Mouse (Mus musculus) liver, embryonic 11.5 days (tissue): Measurements from ENCODE around the gene Rsl24d1. TPM values are rescaled to one million over a fixed set of nuclear protein-coding genes. Genes with fewer than 3 reads are reported as not detected.
A peak's percentile ranks its signal among the peaks of the same experiment; 100 is the strongest.

Experiments used
- ATAC-seq: fragments of 200-750 bp; cut with Nextera tagmentation; replicated peaks from 2 replicates; pipeline ENCODE4 v1.8.0; 2017; ENCODE audit warnings: moderate number of reproducible peaks, mild to moderate bottlenecking, moderate TSS enrichment, moderate library complexity; ENCODE audit not compliant: low FRiP score
- DNase-seq: peaks from one replicate; pipeline ENCODE4 v3.0.0-alpha.2; 2017; ENCODE audit warnings: low spot score
- H3K27ac ChIP-seq: fragments of 300-500 bp; sonication (generic); 2 replicates; pipeline ENCODE4 v1.5.1; 2014; ENCODE audit warnings: mild to moderate bottlenecking, low read depth, low read length, control low read depth
- H3K27me3 ChIP-seq: fragments of 300-500 bp; sonication (generic); replicated peaks from 2 replicates; pipeline ENCODE4 v1.6.1; 2014; ENCODE audit warnings: low read length, mixed read lengths; ENCODE audit not compliant: control insufficient read depth, insufficient read depth
- H3K36me3 ChIP-seq: fragments of 300-500 bp; sonication (generic); 2 replicates; pipeline ENCODE4 v1.6.1; 2014; ENCODE audit warnings: mild to moderate bottlenecking, low read length, moderate library complexity, mixed read lengths; ENCODE audit not compliant: control insufficient read depth, insufficient read depth
- H3K4me1 ChIP-seq: fragments of 300-500 bp; sonication (generic); replicated peaks from 2 replicates; pipeline ENCODE4 v1.6.1; 2014; ENCODE audit warnings: low read length, mixed read lengths; ENCODE audit not compliant: control insufficient read depth, insufficient read depth
- H3K4me2 ChIP-seq: fragments of 300-500 bp; sonication (generic); 2 replicates; pipeline ENCODE4 v1.6.1; 2014; ENCODE audit warnings: mild to moderate bottlenecking, control low read depth, moderate library complexity
- H3K4me3 ChIP-seq: fragments of 300-500 bp; sonication (generic); 2 replicates; pipeline ENCODE4 v1.5.1; 2014; ENCODE audit warnings: low read depth, low read length, control low read depth
- H3K9ac ChIP-seq: fragments of 300-500 bp; sonication (generic); 2 replicates; pipeline ENCODE4 v1.6.1; 2014; ENCODE audit warnings: low read depth, low read length, control low read depth
- H3K9me3 ChIP-seq: fragments of 300-500 bp; sonication (generic); 2 replicates; pipeline ENCODE4 v1.6.1; 2016; ENCODE audit warnings: low read length, inconsistent platforms, mixed read lengths; ENCODE audit not compliant: control insufficient read depth
- WGBS: fragments of 180-500 bp; shearing (Covaris S2); extraction: QIAGEN DNeasy Blood & Tissue Kit; methylation state at CpG from one replicate; pipeline ENCODE4 v1.1.7; 2014; 5-methylcytosine and 5-hydroxymethylcytosine counted together
- polyA plus RNA-seq: library from polyadenylated mRNA; unstranded; fragments of >200 nt; fragmentation: Nextera tagmentation; extraction: Ambion mirVana; gene quantifications from 2 replicates; pipeline ENCODE4 v1.2.1, GENCODE M21; 2014

Rsl24d1 gene
- polyA plus RNA-seq = 156 and 157 TPM in 2 replicates

GRCm38 (mm10) chr9:73112919-73113906, at the start of gene Rsl24d1:
Gene Rsl24d1 (plus strand): TSS chr9:73113426.
- H3K9me3 ChIP-seq = no peaks in the 10 kb centered on the region
- H3K27me3 ChIP-seq = no peaks in the 10 kb centered on the region
- under 1% methylated on average over 64 of the region's 64 CpGs for WGBS
- H3K4me3 ChIP-seq = peak within 1 kb of the TSS; percentile 80
- peak; percentile 97 for ATAC-seq
- peak within 1 kb of the TSS; percentile 76 for H3K27ac ChIP-seq
- H3K4me2 ChIP-seq = peak within 1 kb of the TSS; percentile 75
- H3K9ac ChIP-seq = peak within 1 kb of the TSS; percentile 76
- H3K4me1 ChIP-seq = no peaks in the 10 kb centered on the region
- DNase-seq = peak; percentile 79
- H3K36me3 ChIP-seq = peaks cover 12% of the 10 kb centered on the region

GRCm38 (mm10) chr9:73063621-73064290, 49.5 kb upstream of the Rsl24d1 start:
- ATAC-seq = no peak

GRCm38 (mm10) chr9:73067086-73067485, 46.1 kb upstream of the Rsl24d1 start:
- ATAC-seq (peak; percentile 76), DNase-seq (no peak)
- Histone ChIP-seq H3K27ac (no peak overlapping the region), H3K9ac (no peak overlapping the region), H3K9me3 (no peaks in the 10 kb centered on the region), H3K27me3 (no peaks in the 10 kb centered on the region), H3K36me3 (no peaks in the 10 kb centered on the region), H3K4me1 (peaks cover 7% of the 10 kb centered on the region), H3K4me3 (peak overlapping the region; percentile 25; the same call in 1 of the 2 replicates), H3K4me2 (peak overlapping the region; percentile 55)
- 23% methylated on average over 10 of the region's 10 CpGs for WGBS

More at GRCm38 (mm10) chr9:73063621-73064290, 49.5 kb upstream of the Rsl24d1 start:
- Histone ChIP-seq H3K9me3 (no peaks in the 10 kb centered on the region), H3K4me3 (no peak overlapping the region), H3K36me3 (no peaks in the 10 kb centered on the region), H3K27ac (no peak overlapping the region), H3K27me3 (no peaks in the 10 kb centered on the region), H3K4me1 (peaks cover 7% of the 10 kb centered on the region), H3K9ac (no peak overlapping the region), H3K4me2 (peak overlapping the region; percentile 34; the same call in 1 of the 2 replicates)
- no peak for DNase-seq
- WGBS = 59% methylated on average over 15 of the region's 15 CpGs

GRCm38 (mm10) chr9:73068230-73068679, 45.0 kb upstream of the Rsl24d1 start:
- no peak overlapping the region for H3K4me3 ChIP-seq
- H3K4me2 ChIP-seq = peak overlapping the region; percentile 25; the same call in 1 of the 2 replicates
- no peak for DNase-seq
- peak overlapping the region; percentile 71 for H3K27ac ChIP-seq
- H3K27me3 ChIP-seq = no peaks in the 10 kb centered on the region
- peaks cover 7% of the 10 kb centered on the region for H3K4me1 ChIP-seq
- H3K9me3 ChIP-seq = no peaks in the 10 kb centered on the region
- no peaks in the 10 kb centered on the region for H3K36me3 ChIP-seq
- WGBS = 31% methylated on average over 6 of the region's 6 CpGs
- peak overlapping the region; percentile 16; the same call in 1 of the 2 replicates for H3K9ac ChIP-seq
- peak; percentile 30 for ATAC-seq

- Histone ChIP-seq H3K9ac (no peak overlapping the region), H3K27ac (peak overlapping the region; percentile 71), H3K4me3 (no peak overlapping the region), H3K27me3 (no peaks in the 10 kb centered on the region), H3K4me1 (peaks cover 7% of the 10 kb centered on the region), H3K36me3 (no peaks in the 10 kb centered on the region), H3K4me2 (no peak overlapping the region; the same call in 1 of the 2 replicates), H3K9me3 (no peaks in the 10 kb centered on the region)
- ATAC-seq = peak; percentile 32; the same call in 1 of the 2 replicates
- WGBS = 46% methylated on average over 6 of the region's 6 CpGs
- no peak for DNase-seq
Measured at GRCm38 (mm10) chr9:73068688-73069087, 44.5 kb upstream of the Rsl24d1 start.

- peak overlapping the region; percentile 10; the same call in 1 of the 2 replicates for H3K27ac ChIP-seq
- H3K9me3 ChIP-seq = no peaks in the 10 kb centered on the region
- no peak overlapping the region for H3K4me3 ChIP-seq
- H3K4me1 ChIP-seq = peaks cover 7% of the 10 kb centered on the region
- no peak overlapping the region for H3K9ac ChIP-seq
- ATAC-seq (no peak), DNase-seq (no peak)
- 48% methylated on average over 10 of the region's 10 CpGs for WGBS
- H3K4me2 ChIP-seq = peak overlapping the region; percentile 5; the same call in 1 of the 2 replicates
- H3K27me3 ChIP-seq = no peaks in the 10 kb centered on the region
- H3K36me3 ChIP-seq = no peaks in the 10 kb centered on the region
Measured at GRCm38 (mm10) chr9:73070971-73071659, 42.1 kb upstream of the Rsl24d1 start.

GRCm38 (mm10) chr9:73072426-73072825, 40.8 kb upstream of the Rsl24d1 start:
- WGBS = 59% methylated on average over 8 of the region's 8 CpGs
- Histone ChIP-seq H3K4me3 (no peak overlapping the region), H3K4me2 (no peak overlapping the region), H3K36me3 (no peaks in the 10 kb centered on the region), H3K4me1 (peaks cover 4% of the 10 kb centered on the region), H3K9me3 (no peaks in the 10 kb centered on the region), H3K9ac (no peak overlapping the region), H3K27ac (no peak overlapping the region), H3K27me3 (no peaks in the 10 kb centered on the region)
- ATAC-seq (peak; percentile 30; the same call in 1 of the 2 replicates), DNase-seq (no peak)

- DNase-seq = no peak
- Histone ChIP-seq H3K4me1 (no peaks in the 10 kb centered on the region; the same call in none of the 2 replicates), H3K27ac (no peak overlapping the region), H3K4me2 (no peak overlapping the region), H3K4me3 (no peak overlapping the region), H3K9me3 (no peaks in the 10 kb centered on the region), H3K36me3 (no peaks in the 10 kb centered on the region), H3K27me3 (no peaks in the 10 kb centered on the region), H3K9ac (no peak overlapping the region)
- 66% methylated on average over 5 of the region's 5 CpGs for WGBS
- ATAC-seq = no peak
Measured at GRCm38 (mm10) chr9:73073169-73073568, 40.1 kb upstream of the Rsl24d1 start.
